Mouse (Mus musculus) liver, embryonic 15.5 days (tissue): Measurements from ENCODE around the gene Bod1. TPM values are rescaled to one million over a fixed set of nuclear protein-coding genes. Genes with fewer than 3 reads are reported as not detected.

ENCODE experiments used
- ATAC-seq: fragments of 200-750 bp; cut with Nextera tagmentation; 2 replicates; pipeline ENCODE4 v1.8.0; 2017; ENCODE audit warnings: moderate number of reproducible peaks, mild to moderate bottlenecking, moderate library complexity; ENCODE audit not compliant: insufficient read depth
- H3K27ac ChIP-seq: fragments of 300-500 bp; sonication (generic); replicated peaks from 2 replicates; pipeline ENCODE4 v1.5.1; 2015; ENCODE audit warnings: mild to moderate bottlenecking, inconsistent platforms
- H3K27me3 ChIP-seq: fragments of 300-500 bp; sonication (generic); 2 replicates; pipeline ENCODE4 v1.6.1; 2015; ENCODE audit warnings: mild to moderate bottlenecking, inconsistent platforms
- H3K36me3 ChIP-seq: fragments of 300-500 bp; sonication (generic); replicated peaks from 2 replicates; pipeline ENCODE4 v1.6.1; 2015; ENCODE audit warnings: moderate library complexity, mild to moderate bottlenecking, inconsistent platforms
- H3K4me1 ChIP-seq: fragments of 300-500 bp; sonication (generic); replicated peaks from 2 replicates; pipeline ENCODE4 v1.6.1; 2015; ENCODE audit warnings: inconsistent platforms
- H3K4me2 ChIP-seq: fragments of 300-500 bp; sonication (generic); 2 replicates; pipeline ENCODE4 v1.6.1; 2015; ENCODE audit warnings: moderate library complexity, mild to moderate bottlenecking, inconsistent platforms
- H3K4me3 ChIP-seq: fragments of 300-500 bp; sonication (generic); replicated peaks from 2 replicates; pipeline ENCODE4 v1.5.1; 2015; ENCODE audit warnings: mild to moderate bottlenecking, inconsistent platforms
- H3K9ac ChIP-seq: fragments of 300-500 bp; sonication (generic); 2 replicates; pipeline ENCODE4 v1.6.1; 2015; ENCODE audit warnings: moderate library complexity, mild to moderate bottlenecking, inconsistent platforms
- H3K9me3 ChIP-seq: fragments of 300-500 bp; sonication (generic); replicated peaks from 2 replicates; pipeline ENCODE4 v1.6.1; 2016; ENCODE audit warnings: inconsistent platforms
- WGBS: fragments of 180-500 bp; shearing (Covaris S2); methylation state at CpG from one replicate; pipeline ENCODE4 v1.1.7; 2015; ENCODE audit warnings: mixed read lengths; ENCODE audit not compliant: insufficient replicate concordance; 5-methylcytosine and 5-hydroxymethylcytosine counted together
- polyA plus RNA-seq: library from polyadenylated mRNA; unstranded; fragments of >200 nt; fragmentation: Nextera tagmentation; extraction: Ambion mirVana; gene quantifications from 2 replicates; pipeline ENCODE4 v1.2.1, GENCODE M21; 2015

Bod1 gene
- polyA plus RNA-seq, 1 experiment from 2014 or later, result 11.8 TPM

DNA sequence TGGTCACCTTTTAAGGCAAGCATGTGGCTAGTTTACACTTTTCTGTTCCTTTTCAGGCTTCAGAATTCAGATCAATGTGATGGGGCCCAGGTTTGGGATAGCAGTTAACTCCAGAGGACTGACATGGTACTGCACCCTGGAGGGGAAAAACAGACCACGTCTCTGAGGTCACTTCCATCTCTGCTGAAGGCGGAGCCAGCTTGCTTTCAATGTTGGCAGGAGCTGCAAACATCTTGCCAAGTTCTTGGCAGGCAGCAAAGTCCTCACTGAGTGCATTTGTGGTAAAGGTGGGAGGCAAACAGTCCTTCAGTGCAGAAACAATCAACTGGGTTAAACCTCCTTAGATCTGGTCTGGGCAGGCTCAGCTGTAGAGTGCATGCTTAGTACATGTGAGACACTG, 7.5 kb downstream of the Bod1 start:
- H3K9ac ChIP-seq, result no peak overlapping the region
- H3K36me3 ChIP-seq, result peaks cover 47% of the 10 kb centered on the region
- no peak for ATAC-seq
- H3K4me3 ChIP-seq, result no peak overlapping the region
- H3K4me2 ChIP-seq, result no peak overlapping the region
- no peaks in the 10 kb centered on the region for H3K4me1 ChIP-seq
- no peaks in the 10 kb centered on the region for H3K9me3 ChIP-seq
- no peak overlapping the region for H3K27ac ChIP-seq
- no peaks in the 10 kb centered on the region for H3K27me3 ChIP-seq
- 74% methylated on average over 2 of the region's 2 CpGs for WGBS

DNA sequence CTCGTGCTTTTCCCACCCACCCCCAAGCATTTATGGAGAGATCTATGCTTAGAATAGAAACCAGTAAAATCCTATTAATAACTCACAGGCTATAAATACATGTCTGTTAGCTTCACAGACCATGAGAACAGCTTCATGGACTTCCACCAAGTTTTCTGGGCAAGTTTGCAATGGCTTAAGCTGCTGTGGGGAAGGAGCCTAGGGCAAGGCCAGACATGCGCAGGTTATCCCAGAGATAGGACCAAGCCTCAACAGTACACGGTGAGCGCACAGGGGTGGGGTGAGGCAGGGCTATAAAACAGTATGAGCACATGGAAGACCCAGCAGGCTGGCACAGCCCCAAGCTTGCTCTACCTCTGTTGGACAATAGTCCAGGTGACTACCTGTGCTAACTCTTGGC, 8.2 kb downstream of the Bod1 start:
- Histone ChIP-seq H3K4me2 (no peak overlapping the region), H3K9me3 (no peaks in the 10 kb centered on the region), H3K27ac (no peak overlapping the region), H3K27me3 (no peaks in the 10 kb centered on the region), H3K4me1 (no peaks in the 10 kb centered on the region), H3K4me3 (no peak overlapping the region), H3K36me3 (peaks cover 44% of the 10 kb centered on the region), H3K9ac (no peak overlapping the region)
- ATAC-seq, result no peak
- 76% methylated on average over 4 of the region's 4 CpGs for WGBS

- ATAC-seq, result no peak
These were observed 8.7 kb downstream of the Bod1 start for GRCm38 (mm10) chr11:31662872-31663446.

GRCm38 (mm10) chr11:31662214-31662613, 9.5 kb downstream of the Bod1 start:
- ATAC-seq, result no peak
- Histone ChIP-seq H3K4me2 (no peak overlapping the region), H3K4me1 (no peaks in the 10 kb centered on the region), H3K27me3 (no peaks in the 10 kb centered on the region), H3K27ac (no peak overlapping the region), H3K4me3 (no peak overlapping the region), H3K9me3 (no peaks in the 10 kb centered on the region), H3K9ac (no peak overlapping the region), H3K36me3 (peaks cover 36% of the 10 kb centered on the region)
- WGBS, result 81% methylated on average over 7 of the region's 7 CpGs

More at GRCm38 (mm10) chr11:31662872-31663446, 8.7 kb downstream of the Bod1 start:
- 64% methylated on average over 5 of the region's 5 CpGs for WGBS
- Histone ChIP-seq H3K4me1 (no peaks in the 10 kb centered on the region), H3K4me3 (no peak overlapping the region), H3K27me3 (no peaks in the 10 kb centered on the region), H3K27ac (no peak overlapping the region), H3K9me3 (no peaks in the 10 kb centered on the region), H3K4me2 (no peak overlapping the region), H3K9ac (no peak overlapping the region), H3K36me3 (peaks cover 42% of the 10 kb centered on the region)

- no peaks in the 10 kb centered on the region for H3K27me3 ChIP-seq
- H3K4me2 ChIP-seq, result no peak overlapping the region
- no peak overlapping the region for H3K27ac ChIP-seq
- H3K9ac ChIP-seq, result no peak overlapping the region
- ATAC-seq, result no peak
- no peaks in the 10 kb centered on the region for H3K4me1 ChIP-seq
- no peak overlapping the region for H3K4me3 ChIP-seq
- H3K36me3 ChIP-seq, result no peaks in the 10 kb centered on the region
- H3K9me3 ChIP-seq, result no peaks in the 10 kb centered on the region
These were observed 13.9 kb downstream of the Bod1 start for GRCm38 (mm10) chr11:31657806-31658175.

DNA sequence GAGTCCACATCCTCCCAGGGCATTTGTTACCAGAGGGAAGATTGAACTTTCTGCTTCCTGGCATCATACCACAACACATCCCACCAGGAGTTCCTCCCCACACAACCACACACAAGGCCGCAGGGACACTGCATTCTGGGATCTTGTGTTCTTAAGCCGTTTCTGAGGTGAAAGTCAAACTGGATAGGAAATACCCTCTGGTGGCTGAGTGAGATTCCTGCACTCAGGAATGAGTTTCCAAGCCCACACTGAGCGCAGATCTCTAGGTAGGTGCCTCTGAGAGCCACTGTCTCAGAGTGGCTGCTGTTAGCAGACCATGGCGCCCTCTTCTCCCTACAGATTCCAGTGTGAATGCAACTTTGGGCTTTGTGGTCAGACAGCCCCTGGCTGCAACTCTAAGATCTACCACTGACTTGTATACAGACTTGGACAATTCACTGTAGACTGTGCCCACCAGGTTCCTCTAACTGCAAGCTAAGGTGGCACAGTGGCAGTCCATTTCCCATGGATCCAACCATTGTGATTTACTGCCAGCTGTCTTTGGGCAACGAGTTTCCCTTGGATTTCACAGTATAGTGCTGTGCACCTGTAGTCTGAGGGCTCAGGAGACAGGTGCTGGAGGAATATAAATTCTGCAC, 14.4 kb downstream of the Bod1 start:
- Histone ChIP-seq H3K4me3 (no peak overlapping the region), H3K9ac (no peak overlapping the region), H3K4me1 (no peaks in the 10 kb centered on the region), H3K4me2 (no peak overlapping the region), H3K27ac (no peak overlapping the region), H3K9me3 (no peaks in the 10 kb centered on the region), H3K36me3 (no peaks in the 10 kb centered on the region), H3K27me3 (no peaks in the 10 kb centered on the region)
- WGBS, result 52% methylated on average over 5 of the region's 5 CpGs
- no peak for ATAC-seq

GRCm38 (mm10) chr11:31649507-31649906, 22.2 kb downstream of the Bod1 start:
- Histone ChIP-seq H3K27me3 (no peaks in the 10 kb centered on the region), H3K4me2 (no peak overlapping the region), H3K9ac (no peak overlapping the region), H3K4me1 (no peaks in the 10 kb centered on the region), H3K4me3 (no peak overlapping the region), H3K9me3 (no peaks in the 10 kb centered on the region), H3K36me3 (no peaks in the 10 kb centered on the region), H3K27ac (no peak overlapping the region)
- no peak for ATAC-seq
- 52% methylated on average over 2 of the region's 2 CpGs for WGBS

GRCm38 (mm10) chr11:31647268-31647667, 24.4 kb downstream of the Bod1 start:
- Histone ChIP-seq H3K4me3 (no peak overlapping the region), H3K9me3 (no peaks in the 10 kb centered on the region), H3K4me1 (no peaks in the 10 kb centered on the region), H3K9ac (no peak overlapping the region), H3K36me3 (no peaks in the 10 kb centered on the region), H3K27ac (no peak overlapping the region), H3K27me3 (no peaks in the 10 kb centered on the region), H3K4me2 (no peak overlapping the region)
- 67% methylated on average over 10 of the region's 10 CpGs for WGBS
- ATAC-seq, result no peak

- Histone ChIP-seq H3K4me2 (no peak overlapping the region), H3K9ac (no peak overlapping the region), H3K4me3 (no peak overlapping the region), H3K9me3 (no peaks in the 10 kb centered on the region), H3K27me3 (no peaks in the 10 kb centered on the region), H3K36me3 (no peaks in the 10 kb centered on the region), H3K27ac (no peak overlapping the region), H3K4me1 (no peaks in the 10 kb centered on the region)
- 69% methylated on average over 1 of the region's 1 CpGs for WGBS
- ATAC-seq, result no peak
These were observed 25.1 kb downstream of the Bod1 start for GRCm38 (mm10) chr11:31646571-31646970.

DNA sequence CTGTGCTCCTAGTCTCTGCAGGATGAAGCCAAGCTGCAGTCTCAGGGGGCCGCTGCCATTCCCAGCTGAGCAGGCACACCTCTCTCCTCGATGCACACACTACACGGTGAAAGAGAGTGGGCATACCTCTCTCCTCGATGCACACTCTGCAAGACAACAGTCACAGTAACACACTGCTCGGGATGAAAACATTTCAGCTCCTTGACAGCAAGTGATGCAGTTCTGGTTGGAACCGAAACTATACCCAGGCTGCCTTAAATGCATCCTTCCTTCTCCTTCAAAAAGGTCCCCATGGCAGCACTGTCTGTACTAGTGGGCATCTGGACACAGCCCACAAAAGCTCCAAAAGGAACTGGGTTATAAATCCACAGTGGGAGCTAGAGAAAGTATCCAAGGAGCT, 28.6 kb downstream of the Bod1 start:
- Histone ChIP-seq H3K9me3 (no peaks in the 10 kb centered on the region), H3K4me2 (no peak overlapping the region), H3K27me3 (no peaks in the 10 kb centered on the region), H3K4me1 (no peaks in the 10 kb centered on the region), H3K36me3 (no peaks in the 10 kb centered on the region), H3K4me3 (no peak overlapping the region), H3K27ac (no peak overlapping the region), H3K9ac (no peak overlapping the region)
- 46% methylated on average over 6 of the region's 6 CpGs for WGBS
- no peak for ATAC-seq

GRCm38 (mm10) chr11:31641066-31641810, 30.4 kb downstream of the Bod1 start:
- H3K4me3 ChIP-seq, result no peak overlapping the region
- H3K27ac ChIP-seq, result no peak overlapping the region
- no peak overlapping the region for H3K9ac ChIP-seq
- no peaks in the 10 kb centered on the region for H3K4me1 ChIP-seq
- H3K9me3 ChIP-seq, result no peaks in the 10 kb centered on the region
- no peak for ATAC-seq
- H3K36me3 ChIP-seq, result no peaks in the 10 kb centered on the region
- H3K4me2 ChIP-seq, result no peak overlapping the region
- no peaks in the 10 kb centered on the region for H3K27me3 ChIP-seq
- WGBS, result 35% methylated on average over 3 of the region's 3 CpGs
